Mouse (Mus musculus) intestine, embryonic 15.5 days (tissue): Measurements from ENCODE around the gene Ephb2. TPM values are rescaled to one million over a fixed set of nuclear protein-coding genes. Genes with fewer than 3 reads are reported as not detected.

Experiments used
- ATAC-seq: fragments of 200-750 bp; cut with Nextera tagmentation; 2 replicates; pipeline ENCODE4 v1.8.0; 2017; ENCODE audit warnings: moderate TSS enrichment, moderate library complexity
- H3K27ac ChIP-seq: fragments of 300-500 bp; sonication (generic); 2 replicates; pipeline ENCODE4 v1.5.1; 2015; ENCODE audit warnings: mild to moderate bottlenecking, inconsistent platforms
- H3K27me3 ChIP-seq: fragments of 300-500 bp; sonication (generic); replicated peaks from 2 replicates; pipeline ENCODE4 v1.6.1; 2015; ENCODE audit warnings: inconsistent platforms
- H3K36me3 ChIP-seq: fragments of 300-500 bp; sonication (generic); 2 replicates; pipeline ENCODE4 v1.6.1; 2015; ENCODE audit warnings: inconsistent platforms
- H3K4me1 ChIP-seq: fragments of 300-500 bp; sonication (generic); replicated peaks from 2 replicates; pipeline ENCODE4 v1.6.1; 2015; ENCODE audit warnings: inconsistent platforms
- H3K4me2 ChIP-seq: fragments of 300-500 bp; sonication (generic); replicated peaks from 2 replicates; pipeline ENCODE4 v1.6.1; 2015; ENCODE audit warnings: mild to moderate bottlenecking, inconsistent platforms
- H3K4me3 ChIP-seq: fragments of 300-500 bp; sonication (generic); replicated peaks from 2 replicates; pipeline ENCODE4 v1.5.1; 2015; ENCODE audit warnings: inconsistent platforms
- H3K9ac ChIP-seq: fragments of 300-500 bp; sonication (generic); 2 replicates; pipeline ENCODE4 v1.6.1; 2015; ENCODE audit warnings: inconsistent platforms
- H3K9me3 ChIP-seq: fragments of 300-500 bp; sonication (generic); 2 replicates; pipeline ENCODE4 v1.6.1; 2016; ENCODE audit warnings: inconsistent platforms
- WGBS: fragments of 180-500 bp; shearing (Covaris S2); methylation state at CpG from one replicate; pipeline ENCODE4 v1.1.7; 2015; 5-methylcytosine and 5-hydroxymethylcytosine counted together
- polyA plus RNA-seq: library from polyadenylated mRNA; unstranded; fragments of >200 nt; fragmentation: Nextera tagmentation; extraction: Ambion mirVana; gene quantifications from 2 replicates; pipeline ENCODE4 v1.2.1, GENCODE M21; 2015

Gene Ephb2
- polyA plus RNA-seq, 1 experiment from 2014 or later = 8.2 TPM

DNA sequence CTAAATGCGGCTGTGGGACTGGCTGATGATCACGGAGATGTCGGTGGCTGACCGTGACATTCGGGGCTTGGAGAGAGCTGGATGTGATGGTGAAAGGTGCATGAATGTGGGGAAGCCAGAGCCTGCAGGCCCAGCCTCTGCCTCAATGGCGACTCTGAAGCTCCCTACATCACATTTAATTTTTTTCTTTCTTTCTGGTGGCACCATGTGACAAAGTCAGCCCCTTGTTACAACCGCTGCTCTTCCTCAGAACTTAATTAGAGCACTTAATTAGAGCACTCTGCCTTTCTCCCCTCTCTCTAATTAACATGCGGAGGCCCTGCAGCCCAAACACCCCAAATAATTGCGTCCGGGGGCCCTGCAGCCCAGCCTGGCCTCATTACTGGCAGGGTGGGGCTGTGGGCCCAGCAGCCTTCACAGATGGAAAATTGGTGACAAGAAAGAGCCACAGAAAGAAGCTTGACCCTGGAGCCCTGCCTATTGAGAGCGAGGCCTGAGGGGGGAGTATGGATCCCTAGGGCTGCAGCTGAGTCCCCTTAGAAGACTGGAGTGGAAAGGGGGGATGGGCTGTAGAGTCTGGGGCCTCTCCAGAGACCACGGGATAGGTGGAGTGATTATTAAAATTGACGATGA, 62.7 kb downstream of the Ephb2 start:
- Histone ChIP-seq H3K9me3 (no peaks in the 10 kb centered on the region), H3K4me3 (no peak overlapping the region), H3K9ac (no peak overlapping the region), H3K27me3 (no peaks in the 10 kb centered on the region), H3K4me1 (peaks cover 17% of the 10 kb centered on the region), H3K4me2 (no peak overlapping the region), H3K36me3 (0 out of 2 replicates have a peak, but pooled peaks cover 12% of the 10 kb centered on the region), H3K27ac (no peak overlapping the region)
- 80% methylated on average over 13 of the region's 13 CpGs for WGBS
- ATAC-seq = no peak

DNA sequence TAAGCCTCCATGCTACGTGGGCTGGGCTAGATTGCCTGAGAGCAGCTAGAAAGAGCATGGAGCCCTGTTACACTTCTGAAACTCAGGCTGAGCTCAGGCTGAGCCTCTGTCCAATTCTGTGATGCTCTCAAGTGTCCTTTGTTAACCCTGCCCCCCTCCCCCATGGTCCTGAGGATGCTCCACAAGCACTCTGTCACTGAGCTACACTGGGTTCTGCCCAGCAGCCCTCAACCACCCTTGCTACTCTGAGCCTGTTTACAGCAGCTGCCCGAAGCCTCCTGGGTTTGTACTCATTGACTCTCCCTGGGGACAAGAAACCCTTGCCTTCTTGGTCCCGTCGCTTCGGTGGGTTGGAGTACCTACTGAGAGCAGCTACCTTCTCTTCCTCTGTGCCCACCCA, 63.5 kb downstream of the Ephb2 start:
- 84% methylated on average over 5 of the region's 5 CpGs for WGBS
- Histone ChIP-seq H3K4me1 (peaks cover 17% of the 10 kb centered on the region), H3K9ac (no peak overlapping the region), H3K9me3 (no peaks in the 10 kb centered on the region), H3K4me2 (no peak overlapping the region), H3K36me3 (0 out of 2 replicates have a peak, but pooled peaks cover 15% of the 10 kb centered on the region), H3K27me3 (no peaks in the 10 kb centered on the region), H3K27ac (no peak overlapping the region), H3K4me3 (no peak overlapping the region)
- no peak for ATAC-seq

DNA sequence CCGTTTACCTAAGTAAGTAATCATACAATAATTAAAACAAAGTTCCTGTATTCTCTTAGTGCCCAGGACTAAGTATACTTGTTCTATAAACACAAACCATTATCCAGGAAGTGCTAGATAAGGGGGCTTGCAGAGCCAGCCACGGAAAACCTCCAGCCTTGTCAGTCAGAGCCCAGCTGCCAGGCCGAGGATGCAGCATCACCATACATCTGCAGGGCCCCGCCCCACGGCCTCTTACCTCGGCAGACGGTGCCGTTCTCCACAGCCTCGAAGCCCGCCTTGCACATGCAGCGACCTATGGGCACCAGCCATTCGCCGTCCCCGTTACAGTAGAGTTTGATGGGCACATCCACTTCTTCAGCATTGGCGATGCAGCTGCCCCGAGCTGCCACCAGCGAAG, 65.1 kb downstream of the Ephb2 start:
- no peak overlapping the region for H3K4me3 ChIP-seq
- H3K9ac ChIP-seq = no peak overlapping the region
- H3K27ac ChIP-seq = no peak overlapping the region
- no peak overlapping the region for H3K4me2 ChIP-seq
- ATAC-seq = no peak
- H3K4me1 ChIP-seq = peaks cover 3% of the 10 kb centered on the region; the same call in 1 of the 2 replicates
- H3K9me3 ChIP-seq = no peaks in the 10 kb centered on the region
- no peaks in the 10 kb centered on the region for H3K27me3 ChIP-seq
- 0 out of 2 replicates have a peak, but pooled peaks cover 15% of the 10 kb centered on the region for H3K36me3 ChIP-seq
- WGBS = 73% methylated on average over 17 of the region's 17 CpGs

DNA sequence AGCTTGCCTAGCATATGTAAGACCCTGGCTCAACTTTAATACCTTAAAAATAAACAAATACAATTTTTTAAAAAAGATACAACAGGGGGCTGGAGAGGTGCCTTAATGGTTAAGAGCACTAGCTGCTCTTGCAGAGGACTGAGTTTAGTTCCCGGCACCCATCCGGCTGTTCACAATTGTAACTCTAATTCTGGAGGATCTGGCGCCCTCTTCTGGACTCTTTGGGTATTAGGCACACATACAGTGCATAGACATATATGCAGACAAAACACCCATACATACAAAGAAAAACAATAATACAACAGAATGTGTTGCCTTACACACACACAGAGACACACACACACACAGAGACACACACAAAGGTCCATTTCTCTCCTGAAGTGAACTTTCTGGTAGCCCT, 67.3 kb downstream of the Ephb2 start:
- Histone ChIP-seq H3K4me2 (no peak overlapping the region), H3K4me3 (no peak overlapping the region), H3K36me3 (0 out of 2 replicates have a peak, but pooled peaks cover 15% of the 10 kb centered on the region), H3K27me3 (no peaks in the 10 kb centered on the region), H3K9ac (no peak overlapping the region), H3K27ac (no peak overlapping the region), H3K4me1 (peaks cover 15% of the 10 kb centered on the region), H3K9me3 (no peaks in the 10 kb centered on the region)
- ATAC-seq = no peak
- 92% methylated on average over 3 of the region's 3 CpGs for WGBS

DNA sequence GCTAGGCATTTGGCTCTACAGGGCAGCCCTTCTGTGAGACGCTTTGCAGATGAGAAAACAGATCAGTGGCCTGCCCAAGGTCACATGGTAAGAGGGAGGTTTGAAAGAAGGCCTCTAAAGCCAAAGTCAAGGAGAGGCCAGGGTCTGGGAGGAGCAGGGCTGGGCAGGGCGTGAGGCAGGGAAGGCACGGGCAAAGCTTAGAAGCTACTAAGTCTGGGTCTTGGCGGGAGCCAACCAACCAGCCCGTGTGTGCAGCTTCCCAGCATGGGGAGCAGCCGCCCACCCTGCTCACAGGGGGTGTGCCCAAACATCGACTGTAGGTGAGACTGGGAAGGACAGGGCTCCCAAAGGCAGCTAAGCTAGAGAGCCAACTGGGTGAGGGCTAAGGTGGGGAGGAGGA, 70.7 kb downstream of the Ephb2 start:
- WGBS = 36% methylated on average over 7 of the region's 7 CpGs
- Histone ChIP-seq H3K4me1 (peaks cover 40% of the 10 kb centered on the region), H3K9ac (no peak overlapping the region), H3K4me3 (no peak overlapping the region), H3K27ac (peak overlapping the region; percentile 75), H3K36me3 (0 out of 2 replicates have a peak, but pooled peaks cover 10% of the 10 kb centered on the region), H3K27me3 (no peaks in the 10 kb centered on the region), H3K9me3 (no peaks in the 10 kb centered on the region), H3K4me2 (0 out of 2 replicates have a peak overlapping the region, but pooled peaks have one; percentile 22)
- peak; percentile 77 for ATAC-seq

DNA sequence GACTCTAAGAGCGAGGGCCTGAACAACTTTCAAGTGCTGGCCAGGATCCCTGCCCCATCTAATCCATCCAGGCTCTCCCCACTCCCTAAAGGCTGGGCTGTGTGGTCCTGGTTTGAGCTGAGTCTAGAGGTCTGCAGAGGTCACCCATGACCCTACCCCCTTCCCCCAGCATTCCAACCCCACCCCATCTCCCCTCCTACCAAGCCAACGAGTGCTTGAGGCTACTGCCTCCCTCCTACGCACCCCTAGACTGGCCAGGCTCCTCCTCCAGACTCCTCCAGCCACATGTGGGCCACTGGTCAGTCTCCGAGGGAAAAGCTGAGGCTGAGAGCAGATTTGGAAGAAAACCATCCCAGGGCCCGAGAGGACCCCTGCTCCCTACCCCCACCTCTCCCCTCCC, 72.4 kb downstream of the Ephb2 start:
- 54% methylated on average over 5 of the region's 5 CpGs for WGBS

DNA sequence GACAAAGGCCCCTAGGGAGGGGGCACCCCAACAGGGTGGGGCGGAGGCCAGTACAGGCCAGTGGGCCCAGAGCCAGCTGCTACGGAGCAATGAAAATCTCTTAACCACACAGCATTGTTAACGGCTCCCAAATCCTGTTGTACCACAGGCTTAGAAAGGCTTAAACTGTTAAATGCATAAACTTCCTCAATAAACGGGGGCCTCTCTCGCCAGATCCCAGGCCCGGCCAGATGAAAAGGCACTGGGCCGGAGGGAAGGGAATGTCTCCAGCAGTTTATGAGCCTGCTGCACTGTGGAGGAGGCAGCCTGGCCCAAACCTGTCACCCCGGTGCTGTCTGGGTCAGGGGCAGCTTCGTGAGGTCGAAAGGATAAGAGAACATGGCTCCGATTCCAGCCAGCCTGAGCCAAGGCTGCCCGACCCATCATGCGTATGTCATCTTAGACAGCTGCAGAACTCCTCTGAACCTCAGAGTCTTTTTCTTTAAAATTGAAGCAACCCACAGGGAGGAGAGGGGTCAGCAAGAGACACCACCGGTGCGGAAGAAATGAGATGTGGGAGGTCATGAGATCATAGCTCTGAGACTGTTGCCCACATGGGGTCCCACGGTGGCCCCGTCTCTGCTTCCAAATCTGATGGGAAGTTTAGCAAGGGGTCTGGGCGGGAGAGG, 73.9 kb downstream of the Ephb2 start:
- Histone ChIP-seq H3K36me3 (no peaks in the 10 kb centered on the region), H3K4me1 (peaks cover 50% of the 10 kb centered on the region), H3K9ac (no peak overlapping the region; the same call in 1 of the 2 replicates), H3K4me2 (no peak overlapping the region), H3K9me3 (no peaks in the 10 kb centered on the region), H3K4me3 (no peak overlapping the region), H3K27ac (peak overlapping the region; percentile 69), H3K27me3 (no peaks in the 10 kb centered on the region)
- peak; percentile 57 for ATAC-seq
- WGBS = 28% methylated on average over 18 of the region's 18 CpGs

More for the DNA sequence above, 72.4 kb downstream of the Ephb2 start:
- H3K27ac ChIP-seq = 0 out of 2 replicates have a peak overlapping the region, but pooled peaks have one; percentile 1
- no peaks in the 10 kb centered on the region for H3K9me3 ChIP-seq
- peaks cover 40% of the 10 kb centered on the region for H3K4me1 ChIP-seq
- 0 out of 2 replicates have a peak, but pooled peaks cover 3% of the 10 kb centered on the region for H3K36me3 ChIP-seq
- H3K9ac ChIP-seq = no peak overlapping the region
- no peak overlapping the region for H3K4me2 ChIP-seq
- H3K27me3 ChIP-seq = no peaks in the 10 kb centered on the region
- no peak for ATAC-seq
- no peak overlapping the region for H3K4me3 ChIP-seq

DNA sequence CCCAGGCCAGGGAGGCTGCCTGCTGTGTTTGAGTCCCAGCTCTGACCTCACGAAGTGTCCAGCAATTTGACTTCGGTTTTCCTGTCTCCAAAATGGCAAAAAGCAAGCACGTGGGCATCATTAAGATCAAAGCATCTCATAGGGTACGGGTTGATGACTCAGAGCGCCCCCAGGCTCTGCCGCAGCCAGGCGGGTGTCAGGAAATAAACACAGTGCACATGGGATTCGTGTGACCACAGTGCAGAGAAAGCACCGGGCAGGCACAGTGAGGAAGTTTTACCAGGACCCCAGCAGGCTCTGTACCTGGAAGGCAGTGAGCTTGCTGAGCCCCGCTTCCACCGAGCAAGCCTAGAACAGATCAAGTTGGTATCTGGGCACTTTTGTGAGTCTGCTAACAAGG, 74.9 kb downstream of the Ephb2 start:
- Histone ChIP-seq H3K27ac (peak overlapping the region; percentile 27; the same call in 1 of the 2 replicates), H3K27me3 (no peaks in the 10 kb centered on the region), H3K9ac (no peak overlapping the region), H3K4me3 (no peak overlapping the region), H3K36me3 (no peaks in the 10 kb centered on the region), H3K4me1 (peaks cover 58% of the 10 kb centered on the region), H3K4me2 (no peak overlapping the region), H3K9me3 (no peaks in the 10 kb centered on the region)
- 61% methylated on average over 11 of the region's 11 CpGs for WGBS
- no peak for ATAC-seq

DNA sequence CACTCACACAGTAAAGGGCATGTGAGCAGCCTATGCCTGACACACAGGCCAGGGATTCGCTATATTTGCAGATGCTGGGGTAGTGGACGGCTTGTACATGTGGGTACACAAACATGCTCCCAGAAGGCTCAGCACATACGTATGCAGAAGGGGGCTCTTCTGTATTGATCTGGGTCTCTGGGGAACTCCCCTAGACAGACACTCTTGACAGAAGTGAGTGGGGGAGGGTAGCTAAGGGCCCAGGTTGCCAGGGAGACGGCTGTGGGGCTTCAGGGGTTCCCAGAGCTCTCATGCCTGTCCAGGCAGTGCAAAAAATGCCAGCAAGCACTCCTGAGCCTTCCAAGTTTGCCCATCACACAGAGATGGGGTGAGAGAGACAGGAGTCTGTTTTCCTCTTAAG, 78.7 kb downstream of the Ephb2 start:
- H3K4me2 ChIP-seq = no peak overlapping the region
- peaks cover 47% of the 10 kb centered on the region for H3K4me1 ChIP-seq
- no peak overlapping the region for H3K4me3 ChIP-seq
- H3K27ac ChIP-seq = no peak overlapping the region
- H3K9me3 ChIP-seq = no peaks in the 10 kb centered on the region
- WGBS = 65% methylated on average over 4 of the region's 4 CpGs
- no peaks in the 10 kb centered on the region for H3K36me3 ChIP-seq
- ATAC-seq = no peak
- H3K27me3 ChIP-seq = no peaks in the 10 kb centered on the region
- no peak overlapping the region for H3K9ac ChIP-seq

DNA sequence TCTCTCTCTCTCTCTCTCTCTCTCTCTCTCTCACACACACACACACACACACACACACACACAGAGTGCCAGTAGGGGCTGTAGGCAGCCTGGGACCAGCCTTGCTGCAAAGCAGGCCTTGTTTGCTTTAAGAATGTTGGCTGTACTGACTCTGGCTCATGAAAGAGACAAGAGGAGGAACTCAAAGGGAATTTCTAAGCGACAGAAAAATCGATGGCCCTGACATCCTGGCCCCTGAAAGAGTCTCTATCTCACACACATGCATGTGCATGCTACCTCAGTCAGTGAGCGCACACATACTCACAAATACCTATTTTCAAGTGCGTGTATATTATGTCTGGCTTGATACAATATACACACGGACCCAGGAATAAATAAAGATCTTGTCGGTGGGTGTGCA, 79.3 kb downstream of the Ephb2 start:
- H3K4me2 ChIP-seq = no peak overlapping the region; the same call in 1 of the 2 replicates
- 42% methylated on average over 6 of the region's 6 CpGs for WGBS
- no peaks in the 10 kb centered on the region for H3K27me3 ChIP-seq
- H3K27ac ChIP-seq = no peak overlapping the region
- H3K36me3 ChIP-seq = no peaks in the 10 kb centered on the region
- peaks cover 43% of the 10 kb centered on the region for H3K4me1 ChIP-seq
- ATAC-seq = no peak
- H3K4me3 ChIP-seq = no peak overlapping the region
- H3K9me3 ChIP-seq = no peaks in the 10 kb centered on the region
- no peak overlapping the region for H3K9ac ChIP-seq

DNA sequence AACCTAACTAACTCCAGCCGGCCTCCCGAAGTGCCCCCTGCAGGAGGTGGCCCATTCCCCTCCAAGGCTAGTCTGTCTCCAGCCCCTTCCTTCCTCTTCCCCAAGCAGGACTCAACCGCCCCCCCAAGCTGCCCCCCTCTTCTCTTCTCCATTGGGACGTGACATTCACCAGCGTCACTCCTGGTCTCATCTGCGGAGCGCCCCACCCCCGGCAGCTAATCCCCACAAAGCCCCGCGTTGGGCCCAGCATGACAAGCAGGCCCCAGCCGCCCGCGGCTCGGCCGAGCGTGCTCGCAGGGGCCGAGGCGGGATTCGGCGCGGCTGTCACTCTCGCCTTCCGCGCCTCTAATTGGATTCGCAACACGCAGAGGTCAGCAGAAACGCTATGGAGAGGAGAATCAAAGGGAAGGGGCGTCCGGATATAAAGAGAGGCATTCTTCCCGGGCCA, 80.4 kb downstream of the Ephb2 start:
- Histone ChIP-seq H3K9ac (peak overlapping the region; percentile 40), H3K27ac (peak overlapping the region; percentile 40; the same call in 1 of the 2 replicates)

DNA sequence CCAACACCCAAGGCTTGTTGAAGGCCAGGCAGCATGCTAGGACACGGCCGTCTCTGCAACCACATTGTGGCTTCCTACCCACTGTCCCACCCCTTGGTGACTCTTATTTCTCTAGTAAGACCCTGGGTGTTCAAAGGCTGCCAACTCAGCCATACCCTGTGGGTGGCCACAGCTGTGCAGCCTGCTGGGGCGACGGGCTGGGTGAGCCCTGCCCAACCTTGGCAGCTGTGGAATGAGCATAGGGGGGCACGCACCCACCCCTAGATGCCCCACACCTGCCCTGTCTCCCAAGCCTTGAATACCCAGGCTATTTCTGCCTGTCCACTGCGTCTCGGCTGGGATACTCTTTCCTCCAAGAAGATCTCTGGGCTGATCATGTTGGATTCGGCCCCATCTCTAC, 81.5 kb downstream of the Ephb2 start:
- no peak overlapping the region for H3K27ac ChIP-seq
- peaks cover 57% of the 10 kb centered on the region for H3K4me1 ChIP-seq
- H3K9ac ChIP-seq = no peak overlapping the region
- H3K27me3 ChIP-seq = no peaks in the 10 kb centered on the region
- ATAC-seq = no peak
- 92% methylated on average over 8 of the region's 8 CpGs for WGBS
- H3K4me3 ChIP-seq = no peak overlapping the region
- H3K4me2 ChIP-seq = no peak overlapping the region
- H3K36me3 ChIP-seq = no peaks in the 10 kb centered on the region
- no peaks in the 10 kb centered on the region for H3K9me3 ChIP-seq

More for the DNA sequence above, 80.4 kb downstream of the Ephb2 start:
- Histone ChIP-seq H3K4me2 (peak overlapping the region; percentile 67), H3K9me3 (no peaks in the 10 kb centered on the region), H3K4me1 (peaks cover 46% of the 10 kb centered on the region), H3K4me3 (peak overlapping the region; percentile 22), H3K36me3 (no peaks in the 10 kb centered on the region), H3K27me3 (no peaks in the 10 kb centered on the region)
- ATAC-seq = peak; percentile 46
- 3% methylated on average over 31 of the region's 31 CpGs for WGBS
